Mouse (Mus musculus) spleen, adult 2 months (tissue): ENCODE measurements at regions not wholly inside any gene's neighbourhood (a gene's known extent, or its start where the extent isn't known, plus 50 kb on each side); places are given as distances from the start of the nearest gene placed in this dataset.

Experiments used
- CTCF ChIP-seq: fragments of 200-500 bp; IDR thresholded peaks from 2 replicates; pipeline ENCODE4 v1.5.1; 2011; ENCODE audit warnings: mild to moderate bottlenecking, inconsistent platforms; ENCODE audit not compliant: insufficient read depth, insufficient read length, insufficient replicate concordance; ENCODE audit errors: extremely low read depth
- POLR2A ChIP-seq: fragments of 200-500 bp; IDR thresholded peaks from 2 replicates; pipeline ENCODE4 v1.6.1; 2011; ENCODE audit warnings: low read depth, low read length, inconsistent platforms

DNA sequence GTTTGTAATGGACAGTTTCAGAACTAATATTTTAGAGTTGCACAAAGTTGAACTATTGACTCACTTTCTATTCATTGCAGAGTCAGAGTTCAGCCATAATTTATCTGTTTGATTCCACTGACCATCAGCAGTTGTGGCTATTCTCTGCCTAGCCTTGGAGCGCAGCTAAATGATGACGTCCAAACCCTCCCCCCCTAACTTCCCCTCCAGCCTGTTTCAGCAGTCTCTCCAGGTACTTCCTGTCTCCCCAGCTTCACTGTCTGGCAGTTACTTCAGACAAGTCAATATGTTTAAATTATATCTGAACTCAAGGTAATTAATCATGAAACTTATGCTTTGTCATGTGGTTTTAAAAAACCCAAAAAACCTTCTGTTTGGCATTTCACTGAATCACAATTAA, 362.1 kb upstream of the Meis1 start:
- no peak for TF ChIP-seq CTCF
- TF ChIP-seq POLR2A: no peak
